Mouse (Mus musculus): ENCODE measurements around the gene Olfr639.
"Not testable (repeated sequence)": the region's sequence is repeated elsewhere in the genome, so short reads cannot be mapped to it uniquely, and the experiment has no call there.

Olfr639 gene

DNA sequence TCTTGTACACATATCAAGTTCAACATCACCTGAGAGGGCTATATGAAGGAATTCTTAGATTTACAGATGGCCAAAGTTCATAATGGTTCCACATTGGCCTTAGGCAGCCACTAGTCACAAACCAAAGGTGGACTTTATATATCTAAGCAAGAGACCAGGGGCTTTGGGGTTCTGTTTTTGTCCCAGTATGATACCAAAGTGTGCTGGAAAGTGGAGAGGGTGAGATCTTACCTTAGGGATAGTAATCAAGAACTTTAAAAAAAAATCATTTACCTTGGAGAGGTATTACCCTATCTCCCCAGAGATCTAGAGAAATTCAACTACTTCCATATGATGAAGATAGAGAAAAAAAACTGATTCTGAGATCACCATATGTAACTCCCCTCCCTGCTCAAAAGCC is at the start of gene Olfr639:
Olfr639 (minus strand) TSS at position 101 of the 400 bp plus-strand sequence.
- no peak for DNase-seq (ENCODE audit: low read depth, low spot score)

DNA sequence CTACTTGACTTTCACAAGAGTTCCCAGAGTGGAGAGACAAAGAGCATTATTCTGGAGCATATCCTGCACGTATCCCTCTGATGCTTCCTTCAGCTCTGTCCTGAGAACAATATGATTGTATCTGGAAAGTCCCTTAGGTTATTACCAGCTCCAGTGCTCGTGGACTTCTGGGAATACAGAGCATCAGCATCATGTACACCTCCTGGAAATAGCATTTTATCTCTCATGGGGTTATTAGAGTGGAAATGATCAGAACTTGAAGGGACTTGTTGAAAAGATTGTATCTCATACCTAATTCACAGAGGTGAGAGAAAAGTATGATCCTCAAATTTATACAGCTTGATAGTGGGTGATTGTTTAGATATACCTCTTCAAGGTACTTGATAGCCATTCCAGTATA is 44.2 kb upstream of the Olfr639 start, which contains the start of gene 4930516K23Rik:
4930516K23Rik (minus strand) TSS at position 101 of the 400 bp plus-strand sequence.
- no peak for DNase-seq (ENCODE audit: low read depth, low spot score)

DNA sequence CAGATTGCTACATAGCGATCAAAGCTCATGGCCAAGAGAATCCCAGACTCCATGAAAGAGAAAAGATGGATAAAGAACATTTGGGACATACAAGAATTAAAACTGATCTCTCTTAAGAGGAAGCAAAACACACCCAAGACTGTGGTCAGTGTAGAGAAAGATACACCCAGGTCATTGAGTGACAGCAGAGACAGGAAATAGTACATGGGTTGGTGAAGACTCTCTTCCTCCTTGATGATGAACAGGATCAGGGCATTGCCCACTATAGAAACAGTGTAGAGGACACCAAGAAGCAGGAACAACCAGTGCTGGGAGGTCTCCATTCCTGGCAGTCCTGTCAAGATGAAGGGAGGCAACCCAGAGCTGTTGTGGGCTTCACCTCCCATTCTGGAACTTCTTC is 42.1 kb upstream of the Olfr639 start:
- no peak for DNase-seq (ENCODE audit: low read depth, low spot score)

DNA sequence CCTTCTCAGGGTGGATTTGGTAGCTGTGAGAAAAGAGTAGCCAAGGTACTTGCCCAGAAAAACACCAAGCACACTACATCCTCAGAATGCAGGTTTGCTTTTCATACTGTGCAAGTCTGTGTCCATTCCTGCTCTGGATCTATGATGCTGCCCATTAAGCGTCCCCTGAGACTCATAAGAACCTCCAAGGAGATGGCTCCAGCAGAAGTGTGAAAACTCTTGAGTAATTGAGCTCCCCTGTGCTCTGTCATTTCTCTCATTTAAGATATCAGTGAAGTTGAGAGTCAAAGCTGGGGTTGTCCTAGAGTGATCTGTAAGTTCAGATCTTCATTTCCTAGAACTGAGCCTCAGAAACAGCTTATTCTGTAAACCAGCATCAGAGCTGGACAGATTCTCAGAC is 35.5 kb upstream of the Olfr639 start, which contains the start of gene Olfr642:
Olfr642 (minus strand) TSS at position 101 of the 400 bp plus-strand sequence.
- no peak for DNase-seq (ENCODE audit: low read depth, low spot score)

DNA sequence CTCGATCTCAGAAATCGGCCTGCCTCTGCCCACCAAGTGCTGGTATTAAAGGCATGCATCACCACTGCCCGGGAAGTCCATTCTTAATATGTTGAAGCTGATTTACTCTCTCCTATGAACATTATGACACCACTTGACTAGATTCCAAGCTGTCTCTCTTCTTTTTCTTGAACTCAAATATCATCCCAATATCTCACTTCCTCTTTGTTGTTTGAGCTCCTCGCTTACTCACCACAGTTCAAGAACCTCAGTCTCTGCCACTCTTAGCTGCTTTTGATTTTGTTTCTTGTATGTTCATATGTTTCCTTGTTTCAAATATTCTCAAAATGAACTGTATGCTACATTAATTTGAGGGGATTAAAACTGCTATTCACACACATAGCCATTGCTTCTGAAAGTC is 33.6 kb upstream of the Olfr639 start:
- DNase-seq (ENCODE audit: low read depth, low spot score) = no peak

DNA sequence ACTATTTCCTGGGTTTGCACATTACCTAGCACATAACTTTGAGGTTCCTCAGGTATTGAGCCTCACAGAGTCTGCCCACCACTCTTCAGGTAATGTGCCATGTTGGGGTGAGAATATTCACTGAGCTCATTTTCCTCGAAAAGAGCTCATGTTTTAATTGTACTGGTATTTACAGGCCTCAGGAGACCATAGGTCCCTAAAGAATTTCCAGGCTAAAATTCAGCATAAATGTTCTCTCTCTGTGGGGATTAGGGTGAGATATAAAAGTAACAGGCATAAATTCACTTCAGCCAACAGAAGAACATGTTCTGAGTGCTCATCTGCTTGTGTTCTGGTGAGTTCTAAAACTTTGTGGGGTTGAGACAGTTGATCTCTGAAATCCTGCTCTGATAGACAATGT is 18.0 kb upstream of the Olfr639 start, which contains the start of gene Olfr641:
Olfr641 (plus strand) TSS at position 301 of the 400 bp plus-strand sequence.
- no peak for DNase-seq (ENCODE audit: low read depth, low spot score)

DNA sequence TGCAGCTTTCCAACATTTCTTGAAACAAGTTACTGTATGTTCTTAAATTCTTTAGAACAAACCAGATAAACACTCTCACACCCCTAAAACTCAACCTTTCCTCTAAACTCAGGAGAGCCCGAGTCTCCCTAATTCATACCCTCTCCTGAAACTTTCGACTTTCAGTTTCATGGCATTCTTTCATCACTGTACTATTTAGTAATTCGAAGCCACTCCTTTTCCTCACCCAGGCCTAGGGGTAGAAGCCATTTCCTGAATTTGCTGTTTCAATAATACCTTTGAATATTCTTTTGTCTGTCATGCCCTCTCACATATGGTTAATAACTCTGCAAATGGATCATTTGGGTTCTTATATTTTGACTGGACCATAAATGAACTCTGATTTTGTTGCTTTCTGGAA is 9.9 kb upstream of the Olfr639 start:
- no peak for DNase-seq (ENCODE audit: low read depth, low spot score)

DNA sequence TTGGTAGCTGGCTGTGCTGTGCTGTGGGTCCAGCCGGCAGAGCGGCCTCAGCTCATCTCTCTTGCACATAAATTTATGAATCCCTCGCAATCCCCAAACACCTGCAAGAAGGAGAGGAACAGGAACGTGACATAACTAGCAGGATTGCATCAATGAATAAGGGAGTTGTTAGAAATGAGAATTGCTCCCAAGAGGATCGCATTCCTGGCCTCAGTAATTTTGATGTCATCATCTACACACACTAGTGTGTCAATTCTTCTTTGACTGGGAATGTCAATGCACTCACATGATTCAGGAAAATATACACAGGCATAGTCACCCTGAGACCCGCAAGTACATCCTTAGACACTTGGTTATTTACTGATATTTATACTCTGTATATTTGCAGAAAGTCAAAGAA is 8.4 kb upstream of the Olfr639 start, which contains the start of gene Olfr640:
Olfr640 (minus strand) TSS at position 101 of the 400 bp plus-strand sequence.
- no peak for DNase-seq (ENCODE audit: low read depth, low spot score)

DNA sequence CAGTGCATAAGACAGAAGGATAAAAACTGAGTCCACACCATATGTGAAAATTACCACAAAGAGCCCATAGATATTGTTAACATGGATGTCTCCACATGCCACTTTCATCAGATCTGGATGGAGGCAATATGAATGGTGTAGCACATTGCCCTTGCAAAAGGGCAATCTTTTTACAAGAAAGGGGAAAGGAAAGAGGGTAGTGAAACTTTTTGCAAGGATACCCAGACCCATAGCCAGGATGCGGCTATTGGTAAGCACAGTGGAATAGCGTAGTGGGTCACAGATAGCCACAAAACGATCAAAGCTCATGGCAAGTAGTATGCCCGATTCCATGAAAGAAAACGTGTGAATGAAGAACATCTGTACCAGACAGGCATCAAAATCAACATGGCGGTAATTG is 4.5 kb upstream of the Olfr639 start:
- DNase-seq (ENCODE audit: low read depth, low spot score) = no peak

DNA sequence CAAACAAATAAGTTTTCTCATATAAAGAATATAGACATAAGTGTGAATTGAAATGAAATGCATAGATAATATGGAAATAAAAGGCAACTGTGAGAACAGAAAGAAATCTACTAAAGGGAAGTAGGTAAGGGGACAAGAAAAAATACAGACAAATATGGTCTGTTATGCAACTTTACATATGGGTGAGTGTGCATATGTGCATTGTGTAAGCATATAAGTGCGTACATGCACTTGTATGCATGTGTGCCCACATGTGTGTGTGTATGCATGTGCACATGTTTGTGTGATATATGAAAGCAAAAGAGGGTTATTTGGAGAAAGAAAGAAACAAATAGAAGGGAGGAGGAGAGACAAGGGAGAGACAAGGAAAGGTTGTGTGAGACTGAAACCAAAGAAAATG is 1.9 kb upstream of the Olfr639 start:
- DNase-seq (ENCODE audit: low read depth, low spot score) = no peak

DNA sequence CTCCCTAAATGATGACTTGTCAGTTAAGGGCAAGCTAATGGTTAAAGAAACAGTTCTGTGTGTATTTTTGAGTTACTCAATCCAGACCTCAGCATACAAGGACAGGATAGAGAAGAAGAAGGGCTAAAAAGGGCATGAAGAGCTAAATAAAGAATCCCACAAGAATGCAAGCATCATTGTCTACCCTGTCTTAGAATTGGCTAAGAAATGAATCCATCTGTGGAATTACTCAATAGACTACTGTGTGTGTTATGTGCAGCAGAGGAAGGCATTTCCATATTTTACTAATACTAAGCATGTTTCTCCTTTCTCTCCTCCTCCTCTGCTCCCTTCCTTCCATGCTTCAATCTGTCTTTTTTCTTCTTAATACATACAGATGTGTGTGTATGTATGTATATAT is 18.0 kb downstream of the Olfr639 start:
- DNase-seq (ENCODE audit: low read depth, low spot score) = no peak

DNA sequence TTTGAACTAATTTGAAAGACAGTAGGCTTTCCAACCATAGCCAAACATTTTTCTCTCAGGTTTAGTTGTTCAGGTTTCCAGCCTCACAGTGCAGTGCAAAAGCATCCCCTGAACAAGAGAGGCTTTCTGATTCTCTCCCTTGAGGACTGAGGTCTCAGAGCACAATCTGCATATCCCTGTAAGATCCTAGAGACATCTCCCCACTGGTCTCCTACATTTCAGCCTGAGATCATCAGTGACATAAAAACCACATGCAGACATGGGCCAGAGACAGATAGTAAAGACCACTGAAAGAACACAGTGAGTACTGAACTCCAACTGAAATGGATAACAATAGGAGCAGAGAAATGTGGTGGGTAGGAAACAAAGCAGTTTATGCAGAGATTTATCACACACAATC is 18.7 kb downstream of the Olfr639 start, which contains the start of gene Olfr638:
Olfr638 (plus strand) TSS at position 301 of the 400 bp plus-strand sequence.
- no peak for DNase-seq (ENCODE audit: low read depth, low spot score)

DNA sequence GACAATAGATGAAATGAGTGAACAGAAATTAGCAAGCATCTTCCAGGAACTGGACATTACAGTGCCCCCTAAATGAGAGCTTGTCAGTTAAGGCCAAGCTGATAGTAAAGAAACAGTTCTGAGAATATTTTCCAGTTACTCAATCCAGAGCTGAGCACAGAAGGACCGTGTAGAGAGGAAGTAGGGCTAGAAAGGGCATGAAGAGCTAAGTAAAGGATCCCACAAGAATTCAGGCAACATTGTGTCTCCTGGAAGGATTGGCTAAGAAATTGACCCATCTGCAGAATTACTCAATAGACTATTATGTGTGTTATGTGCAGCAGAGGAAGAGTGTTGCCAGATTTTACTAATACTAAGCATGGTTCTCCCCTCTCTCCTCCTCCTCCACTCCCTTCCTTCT is 45.3 kb downstream of the Olfr639 start:
- no peak for DNase-seq (ENCODE audit: low read depth, low spot score)

DNA sequence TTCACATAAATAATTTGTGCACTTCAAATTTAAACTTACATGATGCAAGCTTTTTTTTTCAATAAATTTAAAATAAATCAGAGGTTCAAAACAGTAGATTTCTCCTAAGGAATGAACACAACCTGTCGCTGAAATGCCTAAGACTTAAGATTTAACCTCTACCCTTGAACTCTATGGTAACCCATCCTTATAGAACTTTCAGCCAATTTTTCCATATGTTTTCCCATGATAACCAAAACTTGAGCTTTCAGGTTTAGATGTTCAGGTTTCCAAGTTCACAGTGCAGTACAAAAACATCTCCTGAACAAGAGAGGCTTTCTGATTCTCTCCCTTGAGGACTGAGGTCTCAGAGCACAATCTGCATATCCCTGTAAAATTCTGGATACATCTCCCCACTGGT is 46.3 kb downstream of the Olfr639 start, which contains the start of gene Olfr635:
Olfr635 (plus strand) TSS at position 301 of the 400 bp plus-strand sequence.
- no peak for DNase-seq (ENCODE audit: low read depth, low spot score)

DNA sequence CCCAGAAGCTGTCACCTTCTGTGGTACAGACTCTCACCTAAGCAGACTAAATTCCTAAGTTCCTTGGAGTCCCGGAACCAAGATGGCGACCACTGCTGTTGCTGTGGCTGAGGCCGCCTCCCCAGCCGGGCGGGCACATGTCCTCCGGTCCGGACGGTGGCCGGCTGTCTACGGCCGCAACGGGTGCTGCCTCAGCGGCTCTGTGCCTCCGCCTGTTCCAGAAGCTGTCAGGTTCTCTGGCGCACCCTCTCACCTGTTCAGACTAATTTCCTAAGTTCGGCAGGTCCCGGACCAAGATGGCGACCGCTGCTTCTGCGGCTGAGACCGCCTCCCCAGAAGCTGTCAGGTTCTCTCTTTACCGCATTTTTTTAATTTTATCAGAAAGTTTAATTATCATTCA is 50.2 kb downstream of the Olfr639 start:
- not testable (repeated sequence) for DNase-seq (ENCODE audit: low read depth, low spot score)
